Mouse (Mus musculus) liver, embryonic 16.5 days (tissue): ENCODE measurements around the gene Naa35. TPM values are rescaled to one million over a fixed set of nuclear protein-coding genes. Genes with fewer than 3 reads are reported as not detected.

Experiments used
- ATAC-seq: fragments of 200-750 bp; cut with Nextera tagmentation; 2 replicates; pipeline ENCODE4 v1.8.0; 2017; ENCODE audit warnings: low read depth, mild to moderate bottlenecking, moderate number of reproducible peaks, moderate library complexity
- H3K27ac ChIP-seq: fragments of 300-500 bp; sonication (generic); 2 replicates; pipeline ENCODE4 v1.5.1; 2014; ENCODE audit warnings: mild to moderate bottlenecking, low read length
- H3K27me3 ChIP-seq: fragments of 300-500 bp; sonication (generic); 2 replicates; pipeline ENCODE4 v1.6.1; 2014; ENCODE audit warnings: low read depth, low read length, mixed read lengths; ENCODE audit not compliant: control insufficient read depth, insufficient read depth
- H3K36me3 ChIP-seq: fragments of 300-500 bp; sonication (generic); 2 replicates; pipeline ENCODE4 v1.6.1; 2014; ENCODE audit warnings: mild to moderate bottlenecking; ENCODE audit not compliant: control insufficient read depth, insufficient read depth
- H3K4me1 ChIP-seq: fragments of 300-500 bp; sonication (generic); 2 replicates; pipeline ENCODE4 v1.6.1; 2014; ENCODE audit warnings: low read depth, low read length, mixed read lengths; ENCODE audit not compliant: control insufficient read depth
- H3K4me2 ChIP-seq: fragments of 300-500 bp; sonication (generic); 2 replicates; pipeline ENCODE4 v1.6.1; 2014; ENCODE audit warnings: low read depth, low read length, mixed read lengths
- H3K4me3 ChIP-seq: fragments of 300-500 bp; sonication (generic); 2 replicates; pipeline ENCODE4 v1.5.1; 2014; ENCODE audit warnings: low read depth, mild to moderate bottlenecking, low read length
- H3K9ac ChIP-seq: fragments of 300-500 bp; sonication (generic); 2 replicates; pipeline ENCODE4 v1.6.1; 2014; ENCODE audit warnings: low read depth, low read length
- H3K9me3 ChIP-seq: fragments of 300-500 bp; sonication (generic); replicated peaks from 2 replicates; pipeline ENCODE4 v1.6.1; 2016; ENCODE audit warnings: low read length; ENCODE audit not compliant: control insufficient read depth
- WGBS: fragments of 180-500 bp; shearing (Covaris S2); extraction: QIAGEN DNeasy Blood & Tissue Kit; methylation state at CpG from one replicate; pipeline ENCODE4 v1.1.7; 2014; ENCODE audit not compliant: insufficient replicate concordance; 5-methylcytosine and 5-hydroxymethylcytosine counted together
- polyA plus RNA-seq: library from polyadenylated mRNA; unstranded; fragments of >200 nt; fragmentation: Nextera tagmentation; extraction: Ambion mirVana; gene quantifications from 2 replicates; pipeline ENCODE4 v1.2.1, GENCODE M21; 2015

Naa35 gene
- polyA plus RNA-seq, 1 experiment from 2014 or later = 23.0 TPM

DNA sequence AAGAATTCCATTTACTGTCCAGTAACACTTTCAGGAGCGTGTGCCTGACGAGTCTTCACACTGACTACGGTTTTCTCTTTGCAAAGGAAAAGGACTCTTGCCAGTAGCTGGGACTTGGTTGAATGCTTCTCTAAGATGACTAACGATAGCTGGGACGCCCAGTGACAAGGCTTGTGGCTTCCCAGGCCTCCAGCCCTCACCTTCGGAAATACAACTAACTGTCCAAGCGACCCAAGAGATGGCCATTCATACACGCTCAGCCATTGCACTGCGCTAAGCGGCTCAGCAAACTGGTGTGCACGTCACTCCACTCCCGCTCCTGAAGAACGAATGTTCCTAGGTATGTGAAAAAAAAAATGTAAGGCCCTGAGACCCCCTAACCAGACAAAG, 89.7 kb downstream of the Naa35 start:
- peaks cover 39% of the 10 kb centered on the region for H3K4me1 ChIP-seq
- peak overlapping the region; percentile 75 for H3K4me2 ChIP-seq
- no peak for ATAC-seq
- peak overlapping the region; percentile 79 for H3K4me3 ChIP-seq
- no peaks in the 10 kb centered on the region for H3K36me3 ChIP-seq
- H3K9ac ChIP-seq = peak overlapping the region; percentile 92
- under 1% methylated on average over 13 of the region's 13 CpGs for WGBS
- H3K9me3 ChIP-seq = no peaks in the 10 kb centered on the region
- H3K27me3 ChIP-seq = no peaks in the 10 kb centered on the region
- peak overlapping the region; percentile 87 for H3K27ac ChIP-seq

DNA sequence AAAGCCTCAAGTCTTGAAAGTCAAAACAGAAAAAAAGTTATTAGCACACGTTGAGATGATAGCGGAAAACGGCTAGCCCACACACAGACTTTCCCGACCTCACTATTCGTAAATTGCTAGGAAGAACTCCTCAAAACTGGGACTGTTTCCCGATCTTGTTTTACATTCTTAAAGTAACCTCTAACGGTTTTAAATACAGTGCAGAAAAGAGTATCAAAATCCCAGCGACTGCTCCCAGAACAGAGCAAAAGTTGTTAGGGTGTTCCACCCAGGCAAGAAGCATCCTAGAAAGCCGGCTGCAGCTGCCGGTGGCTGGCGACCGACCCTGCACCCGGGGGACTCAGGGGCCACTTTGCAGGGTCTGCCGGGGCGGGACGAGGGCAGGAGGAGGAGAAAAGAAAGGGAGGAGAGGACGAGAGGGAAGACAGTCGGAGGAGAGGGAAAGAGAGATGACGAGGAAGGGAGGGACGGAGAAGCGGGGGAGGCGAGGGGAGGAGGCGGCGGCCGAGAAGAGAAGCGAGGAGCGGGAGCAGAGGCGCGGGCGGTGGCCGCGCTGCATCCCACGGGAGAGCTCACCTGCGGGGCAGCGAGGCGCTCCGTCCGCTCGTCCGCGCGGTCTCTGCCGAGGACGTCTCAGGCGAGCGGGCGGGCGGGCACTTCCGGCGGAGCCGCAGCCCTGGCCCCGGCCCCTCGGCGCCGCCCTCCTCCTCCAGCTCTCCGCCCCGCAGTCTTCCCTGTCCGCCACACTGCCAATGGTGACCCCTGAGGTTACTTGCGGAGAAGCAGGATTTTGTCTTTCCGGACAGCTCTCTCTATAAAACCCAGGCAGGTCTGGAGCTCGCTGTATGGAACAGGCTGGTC, 90.3 kb downstream of the Naa35 start, which contains the start of gene Golm1:
TSS of gene Golm1 (minus strand) at position 661 of the 861 bp plus-strand sequence.
- peak within 1 kb of the TSS; percentile 92 for H3K9ac ChIP-seq
- 1% methylated on average over 39 of the region's 61 CpGs for WGBS

DNA sequence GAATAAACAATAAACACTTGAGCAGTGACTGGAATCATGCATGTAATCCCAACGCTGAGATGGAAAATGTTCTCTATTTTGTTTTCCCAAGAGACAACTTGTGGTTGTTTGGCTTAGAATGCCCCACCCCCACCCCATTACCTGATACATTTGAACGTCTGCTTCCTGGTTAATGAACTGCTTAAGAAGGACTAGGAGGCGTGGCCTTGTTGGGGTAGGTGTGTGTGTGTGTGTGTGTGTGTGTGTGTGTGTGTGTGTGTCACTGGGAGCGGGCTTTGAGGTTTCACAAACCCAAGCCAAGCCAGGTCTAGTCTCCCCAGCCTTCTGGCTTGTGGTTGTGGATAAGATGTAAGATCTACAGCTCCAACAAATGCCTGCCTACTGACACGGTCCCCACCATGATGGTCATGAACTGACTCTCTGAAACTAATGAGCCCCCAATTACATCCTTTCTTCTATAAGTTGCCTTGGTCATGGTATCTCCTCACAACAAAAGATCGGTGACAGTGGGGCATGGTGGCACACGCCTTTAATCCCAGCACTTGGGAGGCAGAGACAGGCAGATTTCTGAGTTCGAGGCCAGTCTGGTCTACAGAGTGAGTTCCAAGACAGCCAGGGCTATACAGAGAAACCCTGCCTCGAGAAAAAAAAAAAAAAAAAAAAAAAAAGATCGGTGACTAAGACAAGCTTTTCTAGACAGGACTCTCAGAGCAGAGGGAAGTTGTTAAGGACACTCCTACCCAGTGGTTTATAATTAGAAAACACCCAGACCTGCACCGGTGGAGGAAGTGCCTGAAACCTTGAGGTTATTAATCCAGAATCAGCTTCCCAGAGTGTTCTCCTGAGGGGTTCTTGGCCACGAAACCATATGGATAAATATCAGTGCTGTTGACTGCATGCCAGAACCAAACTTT, 91.5 kb downstream of the Naa35 start:
- H3K36me3 ChIP-seq = no peaks in the 10 kb centered on the region
- no peaks in the 10 kb centered on the region for H3K27me3 ChIP-seq
- H3K4me1 ChIP-seq = peaks cover 41% of the 10 kb centered on the region
- no peak overlapping the region; the same call in 1 of the 2 replicates for H3K4me3 ChIP-seq
- no peaks in the 10 kb centered on the region for H3K9me3 ChIP-seq
- no peak for ATAC-seq
- H3K9ac ChIP-seq = no peak overlapping the region
- 52% methylated on average over 12 of the region's 12 CpGs for WGBS
- no peak overlapping the region for H3K27ac ChIP-seq
- H3K4me2 ChIP-seq = no peak overlapping the region

More for the DNA sequence above, 90.3 kb downstream of the Naa35 start, which contains the start of gene Golm1:
- Histone ChIP-seq H3K9me3 (no peaks in the 10 kb centered on the region), H3K27me3 (no peaks in the 10 kb centered on the region), H3K4me1 (peaks cover 41% of the 10 kb centered on the region), H3K36me3 (no peaks in the 10 kb centered on the region), H3K27ac (peak within 1 kb of the TSS; percentile 87), H3K4me2 (peak within 1 kb of the TSS; percentile 75), H3K4me3 (peak within 1 kb of the TSS; percentile 79)
- peak; percentile 91 for ATAC-seq

DNA sequence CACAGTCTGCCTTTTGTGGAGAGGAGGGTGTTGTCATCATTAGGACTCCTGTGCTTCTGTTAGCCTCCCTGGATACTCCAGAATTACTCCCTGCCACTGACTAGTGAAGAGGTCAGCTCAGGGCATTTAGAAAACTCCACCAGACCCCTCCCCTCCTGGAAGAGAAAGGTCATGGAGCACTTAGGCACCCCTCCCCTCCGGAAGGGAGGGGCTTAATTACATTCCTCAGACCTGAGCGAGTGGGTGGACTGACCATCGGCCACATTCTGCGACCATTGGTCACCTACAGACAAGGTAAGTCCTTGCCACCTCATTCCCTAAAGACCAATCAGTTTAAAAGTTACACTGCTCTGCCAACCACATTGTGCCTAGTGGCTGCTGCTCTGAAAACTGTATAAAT, 94.2 kb downstream of the Naa35 start:
- peaks cover 28% of the 10 kb centered on the region for H3K4me1 ChIP-seq
- no peak for ATAC-seq

DNA sequence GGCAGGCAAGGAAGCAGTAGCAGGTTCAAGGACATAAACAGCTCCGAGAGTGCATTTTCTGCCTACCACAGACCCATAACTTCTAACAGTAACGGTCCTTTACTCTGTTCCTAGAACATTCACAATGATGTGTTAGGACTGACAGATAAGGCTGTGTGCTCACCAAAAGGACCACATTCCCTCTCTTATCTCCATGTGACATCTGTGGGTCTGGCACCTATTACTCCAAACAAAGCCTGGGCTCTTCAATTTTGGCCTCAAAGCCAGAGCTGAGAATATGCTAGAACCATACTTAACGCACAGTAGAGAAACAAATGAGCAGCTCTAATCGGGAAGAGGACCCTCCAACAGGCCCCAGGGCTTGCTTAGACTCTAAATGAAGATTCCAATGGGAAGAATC, 94.8 kb downstream of the Naa35 start:
- Histone ChIP-seq H3K4me2 (no peak overlapping the region), H3K27ac (no peak overlapping the region), H3K9me3 (no peaks in the 10 kb centered on the region), H3K27me3 (no peaks in the 10 kb centered on the region), H3K4me1 (peaks cover 26% of the 10 kb centered on the region), H3K9ac (no peak overlapping the region), H3K36me3 (no peaks in the 10 kb centered on the region), H3K4me3 (no peak overlapping the region)
- 25% methylated on average over 4 of the region's 4 CpGs for WGBS
- ATAC-seq = no peak

More for the DNA sequence above, 94.2 kb downstream of the Naa35 start:
- WGBS = 52% methylated on average over 4 of the region's 4 CpGs
- H3K4me3 ChIP-seq = no peak overlapping the region
- H3K36me3 ChIP-seq = no peaks in the 10 kb centered on the region
- H3K9me3 ChIP-seq = no peaks in the 10 kb centered on the region
- no peak overlapping the region for H3K4me2 ChIP-seq
- no peak overlapping the region for H3K27ac ChIP-seq
- H3K9ac ChIP-seq = no peak overlapping the region
- H3K27me3 ChIP-seq = no peaks in the 10 kb centered on the region

DNA sequence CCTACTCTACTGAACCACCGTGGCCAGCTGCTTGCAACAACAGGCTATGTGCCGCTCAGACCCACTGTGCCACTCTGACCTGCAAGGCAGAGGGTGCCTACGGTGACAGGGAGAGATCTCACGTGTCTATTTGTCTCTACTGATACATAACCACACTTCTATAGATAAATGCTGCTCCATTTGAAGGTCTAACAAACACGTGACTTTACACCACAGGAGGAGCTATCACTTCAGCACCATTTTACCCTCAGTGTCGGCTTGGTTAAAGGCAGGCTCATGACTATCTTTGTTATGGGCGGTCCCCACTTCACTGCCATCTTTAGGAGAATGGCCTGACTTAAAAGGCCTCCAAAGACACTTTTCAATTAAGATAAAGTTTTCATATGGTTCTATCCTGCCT, 97.6 kb downstream of the Naa35 start:
- Histone ChIP-seq H3K4me3 (no peak overlapping the region), H3K4me1 (peaks cover 19% of the 10 kb centered on the region), H3K27me3 (no peaks in the 10 kb centered on the region), H3K9me3 (no peaks in the 10 kb centered on the region), H3K27ac (no peak overlapping the region), H3K4me2 (no peak overlapping the region), H3K36me3 (no peaks in the 10 kb centered on the region), H3K9ac (no peak overlapping the region)
- WGBS = 10% methylated on average over 7 of the region's 7 CpGs
- ATAC-seq = peak; percentile 45

DNA sequence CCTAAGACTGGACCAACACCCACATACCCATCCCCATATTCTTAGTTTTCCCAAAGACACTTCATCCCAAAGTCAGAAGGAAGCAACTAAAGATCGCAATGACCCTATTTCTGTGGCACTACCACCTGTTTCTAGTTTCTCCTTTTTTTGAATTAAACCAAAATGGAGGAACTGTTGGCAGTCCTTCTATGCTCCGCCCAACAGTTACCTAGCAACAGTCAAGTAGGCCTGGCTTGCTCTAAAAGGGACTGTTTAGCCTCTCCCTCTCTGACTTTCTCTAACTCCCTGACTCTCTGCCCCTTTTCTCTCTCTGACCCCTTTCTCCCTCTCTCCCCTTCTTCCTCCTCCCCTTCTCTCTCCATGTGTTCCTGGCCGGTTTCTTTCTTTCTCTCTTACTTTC, 100.2 kb downstream of the Naa35 start:
- Histone ChIP-seq H3K36me3 (no peaks in the 10 kb centered on the region), H3K4me2 (no peak overlapping the region), H3K9ac (no peak overlapping the region), H3K4me1 (peaks cover 6% of the 10 kb centered on the region), H3K27me3 (no peaks in the 10 kb centered on the region), H3K27ac (no peak overlapping the region), H3K9me3 (no peaks in the 10 kb centered on the region), H3K4me3 (no peak overlapping the region)
- WGBS = 76% methylated on average over 3 of the region's 3 CpGs
- no peak for ATAC-seq
